Mouse (Mus musculus) testis, adult 2 months (tissue): ENCODE data around the gene Gm4131.

Experiments used
- CTCF ChIP-seq: fragments of 200-500 bp; IDR thresholded peaks from 2 replicates; pipeline ENCODE4 v1.5.1; 2012; ENCODE audit warnings: low read depth, mild to moderate bottlenecking, inconsistent platforms, low read length, moderate library complexity; ENCODE audit not compliant: control insufficient read depth, insufficient read depth, insufficient replicate concordance
- POLR2A ChIP-seq: fragments of 200-500 bp; IDR thresholded peaks from 2 replicates; pipeline ENCODE4 v1.6.1; 2012; ENCODE audit warnings: low read depth, mild to moderate bottlenecking, inconsistent platforms, low read length, moderate library complexity; ENCODE audit not compliant: control insufficient read depth

- TF ChIP-seq POLR2A (no peak), CTCF (no peak)
Observed at GRCm38 (mm10) chr14:62546746-62547145, 20.0 kb downstream of the Gm4131 start.
